Mouse (Mus musculus) bone marrow macrophage, adult 2 months (primary cell): ENCODE data around the gene Fxr2.

Experiments used
- CTCF ChIP-seq: IDR thresholded peaks from 2 replicates; pipeline ENCODE4 v1.5.1; 2012; ENCODE audit warnings: low read depth, mild to moderate bottlenecking, low read length, moderate library complexity
- POLR2A ChIP-seq: IDR thresholded peaks from 2 replicates; pipeline ENCODE4 v1.6.1; 2012; ENCODE audit warnings: mild to moderate bottlenecking, low read depth, low read length, borderline replicate concordance

DNA sequence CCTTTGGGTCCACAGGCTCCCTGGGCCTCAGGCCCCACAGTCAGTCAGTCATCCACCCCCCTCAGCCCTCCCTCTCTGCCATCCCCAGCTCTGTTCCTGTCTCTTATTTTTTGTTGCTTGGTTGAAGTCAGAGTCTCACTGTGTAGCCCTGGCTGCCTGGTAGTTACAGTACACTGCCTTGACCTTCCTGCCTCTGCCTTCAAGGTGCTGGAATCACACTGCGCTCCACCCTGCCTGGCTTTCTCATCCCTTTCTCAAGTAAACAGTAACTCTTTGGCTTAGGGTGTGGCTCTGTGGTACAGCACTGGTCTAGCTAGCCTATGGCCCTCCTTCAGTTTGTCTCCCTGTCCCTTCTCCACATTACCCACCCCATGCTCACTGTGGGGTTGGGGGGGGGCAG lies 57.1 kb downstream of the Fxr2 start:
- TF ChIP-seq CTCF (no peak), POLR2A (0 out of 2 replicates have a peak, but pooled peaks have one; percentile 5)
